Mouse (Mus musculus): ENCODE measurements around the gene Crybb1. TPM values are rescaled to one million over a fixed set of nuclear protein-coding genes. Genes with fewer than 3 reads are reported as not detected.

Gene Crybb1
- polyA plus RNA-seq, 1 experiment from 2014 or later, result 1.7 TPM

- ATAC-seq (ENCODE audit: low FRiP score, low TSS enrichment) (no peak), DNase-seq (ENCODE audit: low spot score) (no peak)
- H3K9me3 ChIP-seq (ENCODE audit: control insufficient read depth, low read length), result no peaks in the 10 kb centered on the region
- H3K4me1 ChIP-seq (replicated peaks; ENCODE audit: control insufficient read depth, insufficient read depth), result no peaks in the 10 kb centered on the region
- no peak overlapping the region for H3K27ac ChIP-seq (replicated peaks)
- no peak overlapping the region for H3K4me2 ChIP-seq (replicated peaks; ENCODE audit: low read depth)
- H3K36me3 ChIP-seq (ENCODE audit: control insufficient read depth, insufficient read depth, low read length), result no peaks in the 10 kb centered on the region
- 47% methylated on average over 19 of the region's 19 CpGs for WGBS
- no peak overlapping the region for H3K9ac ChIP-seq (ENCODE audit: low read length)
- TF ChIP-seq EP300 (optimal IDR thresholded peaks at IDR 0.05), result no peak
- TF ChIP-seq CTCF (IDR thresholded peaks at IDR 0.05; ENCODE audit: low read depth), result no peak
- H3K4me3 ChIP-seq (ENCODE audit: low read depth, low read length), result no peak overlapping the region
- no peaks in the 10 kb centered on the region for H3K27me3 ChIP-seq (ENCODE audit: control insufficient read depth, insufficient read depth, low read length)
Observed at GRCm38 (mm10) chr5:112213331-112214240, 42.0 kb upstream of the Crybb1 start.

GRCm38 (mm10) chr5:112214419-112214818, 41.2 kb upstream of the Crybb1 start:
- no peak overlapping the region for H3K27ac ChIP-seq (replicated peaks)
- 8% methylated on average over 10 of the region's 10 CpGs for WGBS
- DNase-seq (ENCODE audit: low spot score) (peak; percentile 73), ATAC-seq (ENCODE audit: low FRiP score, low TSS enrichment) (0 out of 2 replicates have a peak, but pooled peaks have one; percentile 17)
- no peak overlapping the region for H3K4me3 ChIP-seq (ENCODE audit: low read depth, low read length)
- no peaks in the 10 kb centered on the region for H3K36me3 ChIP-seq (ENCODE audit: control insufficient read depth, insufficient read depth, low read length)
- no peaks in the 10 kb centered on the region for H3K4me1 ChIP-seq (replicated peaks; ENCODE audit: control insufficient read depth, insufficient read depth)
- H3K27me3 ChIP-seq (ENCODE audit: control insufficient read depth, insufficient read depth, low read length), result no peaks in the 10 kb centered on the region
- H3K4me2 ChIP-seq (replicated peaks; ENCODE audit: low read depth), result no peak overlapping the region
- TF ChIP-seq CTCF (IDR thresholded peaks at IDR 0.05; ENCODE audit: low read depth), result peak; percentile 78
- TF ChIP-seq EP300 (optimal IDR thresholded peaks at IDR 0.05), result no peak
- no peak overlapping the region for H3K9ac ChIP-seq (ENCODE audit: low read length)
- no peaks in the 10 kb centered on the region for H3K9me3 ChIP-seq (ENCODE audit: control insufficient read depth, low read length)

- H3K27me3 ChIP-seq (ENCODE audit: control insufficient read depth, insufficient read depth, low read length), result no peaks in the 10 kb centered on the region
- no peak overlapping the region for H3K4me3 ChIP-seq (ENCODE audit: low read depth, low read length)
- no peaks in the 10 kb centered on the region for H3K4me1 ChIP-seq (replicated peaks; ENCODE audit: control insufficient read depth, insufficient read depth)
- 31% methylated on average over 12 of the region's 12 CpGs for WGBS
- ATAC-seq (ENCODE audit: low FRiP score, low TSS enrichment) (peak; percentile 18; the same call in 1 of the 2 replicates), DNase-seq (ENCODE audit: low spot score) (no peak)
- 0 out of 2 replicates have a peak overlapping the region, but pooled peaks have one; percentile 6 for H3K4me2 ChIP-seq (replicated peaks; ENCODE audit: low read depth)
- no peaks in the 10 kb centered on the region for H3K36me3 ChIP-seq (ENCODE audit: control insufficient read depth, insufficient read depth, low read length)
- H3K27ac ChIP-seq (replicated peaks), result no peak overlapping the region
- no peak overlapping the region for H3K9ac ChIP-seq (ENCODE audit: low read length)
- H3K9me3 ChIP-seq (ENCODE audit: control insufficient read depth, low read length), result no peaks in the 10 kb centered on the region
- TF ChIP-seq EP300 (optimal IDR thresholded peaks at IDR 0.05) (no peak), CTCF (IDR thresholded peaks at IDR 0.05; ENCODE audit: low read depth) (no peak)
Observed at GRCm38 (mm10) chr5:112215291-112215751, 40.3 kb upstream of the Crybb1 start.

- Histone ChIP-seq H3K4me1 (replicated peaks; ENCODE audit: control insufficient read depth, insufficient read depth) (no peaks in the 10 kb centered on the region), H3K4me3 (ENCODE audit: low read depth, low read length) (no peak overlapping the region), H3K9me3 (ENCODE audit: control insufficient read depth, low read length) (no peaks in the 10 kb centered on the region), H3K4me2 (replicated peaks; ENCODE audit: low read depth) (0 out of 2 replicates have a peak overlapping the region, but pooled peaks have one; percentile 6), H3K36me3 (ENCODE audit: control insufficient read depth, insufficient read depth, low read length) (no peaks in the 10 kb centered on the region), H3K9ac (ENCODE audit: low read length) (no peak overlapping the region), H3K27ac (replicated peaks) (no peak overlapping the region), H3K27me3 (ENCODE audit: control insufficient read depth, insufficient read depth, low read length) (no peaks in the 10 kb centered on the region)
- 53% methylated on average over 9 of the region's 9 CpGs for WGBS
- no peak for DNase-seq (ENCODE audit: low spot score)
- ATAC-seq (ENCODE audit: low FRiP score, low TSS enrichment), result no peak; the same call in 1 of the 2 replicates
- no peak for TF ChIP-seq CTCF (IDR thresholded peaks at IDR 0.05; ENCODE audit: low read depth)
- no peak for TF ChIP-seq EP300 (optimal IDR thresholded peaks at IDR 0.05)
Observed at GRCm38 (mm10) chr5:112215801-112216251, 39.8 kb upstream of the Crybb1 start.

DNA sequence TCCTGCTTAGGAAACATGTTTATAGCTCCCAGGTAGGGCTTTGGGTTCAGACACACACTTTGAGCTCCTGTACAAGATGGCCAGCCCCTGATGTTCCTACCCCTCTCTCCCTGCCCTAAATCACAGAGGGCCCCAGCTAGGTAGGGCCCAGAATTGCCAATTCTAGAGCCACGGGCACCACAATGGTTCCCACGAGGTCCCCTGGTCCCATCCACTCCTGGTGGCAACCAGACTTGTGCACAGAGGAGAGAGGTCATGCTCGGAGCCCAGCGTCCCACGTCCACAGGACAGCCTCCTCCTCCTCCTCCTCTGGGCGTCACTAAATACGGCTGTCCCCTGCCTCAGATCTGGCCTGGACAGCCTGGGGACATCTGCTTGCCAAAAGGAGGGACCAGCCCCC, 39.3 kb upstream of the Crybb1 start:
- Histone ChIP-seq H3K27ac (replicated peaks) (no peak overlapping the region), H3K4me2 (replicated peaks; ENCODE audit: low read depth) (no peak overlapping the region), H3K36me3 (ENCODE audit: control insufficient read depth, insufficient read depth, low read length) (no peaks in the 10 kb centered on the region), H3K4me1 (replicated peaks; ENCODE audit: control insufficient read depth, insufficient read depth) (no peaks in the 10 kb centered on the region), H3K4me3 (ENCODE audit: low read depth, low read length) (no peak overlapping the region), H3K27me3 (ENCODE audit: control insufficient read depth, insufficient read depth, low read length) (no peaks in the 10 kb centered on the region), H3K9me3 (ENCODE audit: control insufficient read depth, low read length) (no peaks in the 10 kb centered on the region), H3K9ac (ENCODE audit: low read length) (no peak overlapping the region)
- no peak for TF ChIP-seq EP300 (optimal IDR thresholded peaks at IDR 0.05)
- no peak for TF ChIP-seq CTCF (IDR thresholded peaks at IDR 0.05; ENCODE audit: low read depth)
- DNase-seq (ENCODE audit: low spot score) (no peak), ATAC-seq (ENCODE audit: low FRiP score, low TSS enrichment) (no peak)
- 78% methylated on average over 6 of the region's 7 CpGs for WGBS

DNA sequence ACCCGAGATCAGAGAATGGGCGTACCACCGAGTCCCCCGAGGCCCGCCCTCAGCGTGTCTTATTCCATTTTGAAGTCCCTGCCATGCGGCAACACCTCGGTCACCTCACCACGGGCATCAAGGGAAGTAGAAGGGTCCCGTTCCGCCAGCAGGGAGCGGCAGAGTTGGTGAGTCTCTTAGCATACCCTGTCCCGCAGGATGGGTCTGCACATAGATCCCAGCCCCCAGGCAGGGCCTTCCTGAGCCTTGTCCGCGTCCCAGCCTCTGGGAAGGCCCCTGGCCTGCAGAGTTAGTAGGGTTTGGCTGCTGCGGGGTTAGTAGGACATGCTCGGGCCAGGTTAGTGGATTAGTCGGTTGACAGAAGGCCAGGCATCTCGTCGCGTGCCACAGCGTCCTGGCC, 38.6 kb upstream of the Crybb1 start:
- 52% methylated on average over 21 of the region's 22 CpGs for WGBS
- H3K27ac ChIP-seq (replicated peaks), result no peak overlapping the region

More for the DNA sequence above, 38.6 kb upstream of the Crybb1 start:
- ATAC-seq (ENCODE audit: low FRiP score, low TSS enrichment) (no peak), DNase-seq (ENCODE audit: low spot score) (no peak)
- TF ChIP-seq EP300 (optimal IDR thresholded peaks at IDR 0.05) (no peak), CTCF (IDR thresholded peaks at IDR 0.05; ENCODE audit: low read depth) (no peak; the same call in 1 of the 2 replicates)
- Histone ChIP-seq H3K9me3 (ENCODE audit: control insufficient read depth, low read length) (no peaks in the 10 kb centered on the region), H3K4me2 (replicated peaks; ENCODE audit: low read depth) (no peak overlapping the region), H3K27me3 (ENCODE audit: control insufficient read depth, insufficient read depth, low read length) (no peaks in the 10 kb centered on the region), H3K4me3 (ENCODE audit: low read depth, low read length) (no peak overlapping the region), H3K4me1 (replicated peaks; ENCODE audit: control insufficient read depth, insufficient read depth) (no peaks in the 10 kb centered on the region), H3K36me3 (ENCODE audit: control insufficient read depth, insufficient read depth, low read length) (no peaks in the 10 kb centered on the region), H3K9ac (ENCODE audit: low read length) (no peak overlapping the region)
